Mouse (Mus musculus) adrenal gland, postnatal 10 days (tissue): Measurements from ENCODE around the gene Olfr1257. TPM values are rescaled to one million over a fixed set of nuclear protein-coding genes. Genes with fewer than 3 reads are reported as not detected.
"Not testable (repeated sequence)": the region's sequence is repeated elsewhere in the genome, so short reads cannot be mapped to it uniquely, and the experiment has no call there.

Experiments
- DNase-seq: peaks from one replicate; pipeline ENCODE4 v3.0.0; 2021; ENCODE audit warnings: mixed read lengths
- long read RNA-seq, 2 experiments: library from polyadenylated mRNA; stranded (forward); transcript quantifications; one replicate each; pipeline ENCODE4 v2.0.0; 2021
- total RNA-seq, 2 experiments: library from RNA; stranded (reverse); gene quantifications; 2 replicates each; pipeline ENCODE4 v1.2.3; 2021

The Olfr1257 gene
- total RNA-seq = not detected
- long read RNA-seq, experiment 1 = 0 reads
- long read RNA-seq, experiment 2 = 0 reads

GRCm38 (mm10) chr2:89878137-89878536 is at the start of gene Olfr1257:
Olfr1257 (plus strand) TSS chr2:89878437.
- DNase-seq = no peak

GRCm38 (mm10) chr2:89841455-89841854 is 36.8 kb upstream of the Olfr1257 start, which contains the start of gene Olfr1256:
Olfr1256 (minus strand) TSS chr2:89841555.
- no peak for DNase-seq

GRCm38 (mm10) chr2:89848105-89848504 is 30.1 kb upstream of the Olfr1257 start, which contains the start of gene Olfr48:
Olfr48 (minus strand) TSS chr2:89848205.
- no peak for DNase-seq

GRCm38 (mm10) chr2:89849230-89849629 is 29.0 kb upstream of the Olfr1257 start:
- DNase-seq = no peak

GRCm38 (mm10) chr2:89912616-89913015 is 34.4 kb downstream of the Olfr1257 start:
- not testable (repeated sequence) for DNase-seq

GRCm38 (mm10) chr2:89927009-89927408 is 48.8 kb downstream of the Olfr1257 start, which contains the start of gene Olfr1258:
Olfr1258 (plus strand) TSS chr2:89927309.
- no peak for DNase-seq

Other genes starting within 250 kb of the Olfr1257 start
- gene Olfr1249, start 243.5 kb upstream of the Olfr1257 start, total RNA-seq = not detected
- gene Olfr1250, start 217.0 kb upstream of the Olfr1257 start, total RNA-seq = not detected
- not detected for gene Olfr1251, start 206.5 kb upstream of the Olfr1257 start, total RNA-seq
- gene Olfr1252, start 153.4 kb upstream of the Olfr1257 start, total RNA-seq = not detected
- gene Olfr1253, start 121.3 kb upstream of the Olfr1257 start, total RNA-seq = not detected
- gene Olfr1254, start 84.8 kb upstream of the Olfr1257 start, total RNA-seq = not detected
- gene Olfr1255, start 66.4 kb upstream of the Olfr1257 start, total RNA-seq = not detected
- not detected for gene Olfr1256, start 36.9 kb upstream of the Olfr1257 start, total RNA-seq
- gene Olfr48, start 30.2 kb upstream of the Olfr1257 start, total RNA-seq = not detected
- not detected for gene Olfr1258, start 48.9 kb downstream of the Olfr1257 start, total RNA-seq
- gene Olfr1259, start 70.2 kb downstream of the Olfr1257 start, total RNA-seq = not detected
- gene Olfr1260, start 95.9 kb downstream of the Olfr1257 start, total RNA-seq = not detected
- not detected for gene Olfr1261, start 112.8 kb downstream of the Olfr1257 start, total RNA-seq
- gene Olfr1262, start 121.7 kb downstream of the Olfr1257 start, total RNA-seq = not detected
- not detected for gene Olfr1263, start 133.7 kb downstream of the Olfr1257 start, total RNA-seq
- not detected for gene Olfr1264, start 147.1 kb downstream of the Olfr1257 start, total RNA-seq
- not detected for gene Olfr1265, start 156.9 kb downstream of the Olfr1257 start, total RNA-seq
- gene Olfr140, start 185.2 kb downstream of the Olfr1257 start, total RNA-seq = not detected
- gene Olfr1269, start 243.0 kb downstream of the Olfr1257 start, total RNA-seq = not detected